8 mouse cellular contexts compared by ENCODE assay signal in the genomic region with DNA sequence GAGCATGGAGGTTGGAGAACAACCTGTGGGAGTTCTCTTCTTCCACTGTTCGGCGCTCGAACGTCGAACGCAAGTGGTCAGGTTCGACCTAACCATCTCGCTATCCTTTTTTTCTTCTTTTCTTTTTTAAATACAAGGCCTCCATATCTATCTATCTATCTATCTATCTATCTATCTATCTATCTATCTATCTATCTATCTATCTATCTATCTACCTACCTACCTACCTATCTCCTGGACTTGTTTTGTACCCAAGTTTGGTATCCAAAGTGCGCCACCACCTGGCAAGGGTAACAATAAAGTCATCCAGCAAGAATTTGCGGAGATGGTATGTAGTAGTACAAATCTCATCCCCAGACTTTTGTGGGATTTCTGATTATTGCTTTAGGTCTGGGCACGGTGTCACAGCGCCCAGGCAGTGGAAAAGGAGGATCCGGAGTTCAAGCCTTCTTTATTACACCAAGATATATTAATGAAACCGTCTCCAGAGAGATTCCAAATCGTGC. TPM values are rescaled to one million over a fixed set of nuclear protein-coding genes. Genes with fewer than 3 reads are reported as not detected.
DNase-seq lines count a peak whose midpoint lies in the region; ATAC-seq and TF ChIP-seq lines count a peak whose summit lies in the region.

A gene (minus strand): TSS at position 51 of the 506 bp plus-strand sequence.

- 0 out of 2 replicates have a peak, but pooled peaks cover 8% of the 10 kb centered on the region for H3K4me1 ChIP-seq in intestine, postnatal 0 days (replicated peaks; ENCODE audit: control insufficient read depth, insufficient read depth, low read length)
- peaks cover 19% of the 10 kb centered on the region for H3K4me1 ChIP-seq in liver, adult 2 months (ENCODE audit: control insufficient read depth, insufficient read depth, low read length)

- peak within 1 kb of the TSS; percentile 72 for H3K9ac ChIP-seq in intestine, postnatal 0 days (ENCODE audit: low read depth, low read length)
- H3K9ac ChIP-seq in liver, adult 2 months (ENCODE audit: low read depth, low read length), result peak within 1 kb of the TSS; percentile 76

- H3K9me3 ChIP-seq in intestine, postnatal 0 days (ENCODE audit: control insufficient read depth), result no peaks in the 10 kb centered on the region

- WGBS in intestine, postnatal 0 days, result 8% methylated on average over 15 of the region's 15 CpGs
- WGBS in liver, adult 2 months, result 8% methylated on average over 15 of the region's 15 CpGs

- no peaks in the 10 kb centered on the region for H3K27me3 ChIP-seq in intestine, postnatal 0 days (replicated peaks; ENCODE audit: control insufficient read depth, insufficient read depth, low read length)
- no peaks in the 10 kb centered on the region for H3K27me3 ChIP-seq in liver, adult 2 months (ENCODE audit: control insufficient read depth, insufficient read depth, low read length)
- H3K27me3 ChIP-seq in myocyte (ENCODE audit: control insufficient read depth, insufficient read depth, insufficient read length), result no peaks in the 10 kb centered on the region

- H3ac ChIP-seq in myocyte (ENCODE audit: control insufficient read depth, insufficient read length), result peak within 1 kb of the TSS; percentile 75

- DNase-seq in layer of hippocampus, adult 2 months (ENCODE audit: low spot score in 2 of 2), result no peak
- DNase-seq in layer of hippocampus, adult 9-10 months (ENCODE audit: low spot score), result no peak
- DNase-seq in gonadal fat pad, adult 2 months (ENCODE audit: low read depth), result no peak
- DNase-seq in liver, adult 2 months (ENCODE audit: extremely low read depth, low read depth, low spot score), result peak; percentile 73
- no peak for DNase-seq in MN1 (ENCODE audit: low spot score)

- peak within 1 kb of the TSS; percentile 81 for H3K4me3 ChIP-seq in layer of hippocampus, adult 2 months
- H3K4me3 ChIP-seq in intestine, postnatal 0 days (ENCODE audit: low read depth, low read length), result peak within 1 kb of the TSS; percentile 67
- H3K4me3 ChIP-seq in liver, adult 2 months (ENCODE audit: insufficient read depth, low read depth, low read length), result peak within 1 kb of the TSS; percentile 77
- peak within 1 kb of the TSS; percentile 85 for H3K4me3 ChIP-seq in myocyte

- peak within 1 kb of the TSS; percentile 93 for H3K27ac ChIP-seq in layer of hippocampus, adult 2 months
- H3K27ac ChIP-seq in intestine, postnatal 0 days (ENCODE audit: low read depth, low read length), result peak within 1 kb of the TSS; percentile 83
- peak within 1 kb of the TSS; percentile 72 for H3K27ac ChIP-seq in liver, adult 2 months (replicated peaks; ENCODE audit: insufficient read depth, low read depth, low read length)

- no peak for TF ChIP-seq POLR2A in liver, adult 2 months (IDR thresholded peaks at IDR 0.05; ENCODE audit: extremely low read depth, insufficient read depth, low read length)
- TF ChIP-seq POLR2A in myocyte (IDR thresholded peaks at IDR 0.05; ENCODE audit: insufficient read length, low read depth), result no peak

- peaks cover 7% of the 10 kb centered on the region; the same call in 1 of the 2 replicates for H3K79me2 ChIP-seq in liver, adult 2 months (ENCODE audit: control insufficient read depth, insufficient read depth, low read length)
- H3K79me2 ChIP-seq in myocyte (ENCODE audit: control insufficient read depth, insufficient read depth), result peaks cover 78% of the 10 kb centered on the region

- peak within 1 kb of the TSS; percentile 87 for H3K4me2 ChIP-seq in intestine, postnatal 0 days (replicated peaks; ENCODE audit: low read depth)
- H3K4me2 ChIP-seq in myocyte (ENCODE audit: low read depth), result peak within 1 kb of the TSS; percentile 89

- TF ChIP-seq CTCF in layer of hippocampus, adult 2 months (conservative IDR thresholded peaks at IDR 0.05), result peak; percentile 56
- TF ChIP-seq CTCF in intestine, postnatal 0 days (IDR thresholded peaks at IDR 0.05; ENCODE audit: low read depth), result peak; percentile 60
- TF ChIP-seq CTCF in liver, adult 2 months (IDR thresholded peaks at IDR 0.05; ENCODE audit: low read depth, low read length), result no peak

- ATAC-seq in common myeloid progenitor, adult 5-6 weeks (replicated peaks; ENCODE audit: low read depth, poor library complexity, severe bottlenecking), result no peak
- no peak for ATAC-seq in intestine, postnatal 0 days

- peaks cover 25% of the 10 kb centered on the region; the same call in 1 of the 2 replicates for H3K36me3 ChIP-seq in intestine, postnatal 0 days (ENCODE audit: control insufficient read depth, insufficient read depth)
- H3K36me3 ChIP-seq in liver, adult 2 months (ENCODE audit: control insufficient read depth, insufficient read depth, low read length), result peaks cover 4% of the 10 kb centered on the region; the same call in 1 of the 2 replicates
- H3K36me3 ChIP-seq in myocyte (ENCODE audit: control insufficient read depth, insufficient read depth), result peaks cover 29% of the 10 kb centered on the region

TF ChIP-seq in myocyte, 11 proteins besides CTCF, POLR2A, EP300 and RAD21:
- TF ChIP-seq CEBPB (IDR thresholded peaks at IDR 0.05; ENCODE audit: insufficient read depth, poor library complexity, severe bottlenecking) (no peak), TCF12 (IDR thresholded peaks at IDR 0.05; ENCODE audit: insufficient read depth, poor library complexity, severe bottlenecking) (no peak), REST (IDR thresholded peaks at IDR 0.05; ENCODE audit: insufficient read depth, insufficient read length) (no peak), TCF3 (IDR thresholded peaks at IDR 0.05; ENCODE audit: insufficient read length, low read depth) (no peak), MYOD1 (IDR thresholded peaks at IDR 0.05; ENCODE audit: control insufficient read depth in 1 of 3, insufficient read length in 2 of 3, low read depth in 2 of 3) (no peak)

RNA-seq across cellular contexts. Expression of the gene that starts here (rescaled TPM):
- 100 to 1,000 TPM; 247 to 255 TPM for total RNA-seq in layer of hippocampus, adult 2 months (2021)
- total RNA-seq in common myeloid progenitor, adult 5-6 weeks (2017), result 1,747 and 1,973 TPM in 2 replicates
- polyA plus RNA-seq in gonadal fat pad, adult 2 months (2012; rRNA removed), result 134 and 206 TPM in 2 replicates
- 585 and 607 TPM in 2 replicates for polyA plus RNA-seq in intestine, postnatal 0 days (2015; fragmentation: Nextera tagmentation; extraction: Ambion mirVana)
- 179 and 183 TPM in 2 replicates for total RNA-seq in liver, adult 2 months (2014; rRNA removed)
- 56.9 and 60.6 TPM in 2 replicates for polyA plus RNA-seq in liver, adult 2 months (2012; rRNA removed)
- polyA plus RNA-seq in myocyte (2012; fragmentation: generic; extraction: Trizol), result 1,480 TPM
